Comparison of ENCODE assay signal across 8 mouse cellular contexts in genomic region chr11:97697891-97698529, GRCm38 (mm10). TPM values are rescaled to one million over a fixed set of nuclear protein-coding genes. Genes with fewer than 3 reads are reported as not detected.
A peak's percentile ranks its signal among the peaks of the same experiment; 100 is the strongest.
DNase-seq lines count a peak whose midpoint lies in the region; ATAC-seq and TF ChIP-seq lines count a peak whose summit lies in the region.

No protein-coding gene starts in this region.

- DNase-seq in heart, adult 9 months (ENCODE audit: low spot score in 2 of 2) = no peak
- peak; percentile 70 for DNase-seq in embryo, embryonic 10 days (ENCODE audit: low spot score)
- no peak for DNase-seq in natural killer cell, adult 2 months (ENCODE audit: low spot score in 2 of 2)
- DNase-seq in spleen, postnatal 10 days (ENCODE audit: low spot score in 2 of 2) = no peak
- no peak for DNase-seq in frontal cortex, postnatal 14 days (ENCODE audit: low spot score in 2 of 2)

- peak overlapping the region; percentile 75 for H3K4me3 ChIP-seq in heart, embryonic 12.5 days
- H3K4me3 ChIP-seq in hindbrain, embryonic 16.5 days (ENCODE audit: low read length) = peak overlapping the region; percentile 86
- peak overlapping the region; percentile 89 for H3K4me3 ChIP-seq in myocyte

- ATAC-seq in heart, embryonic 12.5 days (ENCODE audit: insufficient number of reproducible peaks, low FRiP score) = no peak
- ATAC-seq in hindbrain, embryonic 16.5 days = no peak

- H3K9ac ChIP-seq in heart, embryonic 12.5 days = peak overlapping the region; percentile 85
- H3K9ac ChIP-seq in hindbrain, embryonic 16.5 days (ENCODE audit: low read depth, low read length) = peak overlapping the region; percentile 92

- H3K4me1 ChIP-seq in heart, embryonic 12.5 days (replicated peaks) = peaks cover 62% of the 10 kb centered on the region
- H3K4me1 ChIP-seq in hindbrain, embryonic 16.5 days (ENCODE audit: control insufficient read depth, insufficient read depth, low read depth, low read length) = peaks cover 56% of the 10 kb centered on the region

- no peak overlapping the region for H3ac ChIP-seq in myocyte (ENCODE audit: control insufficient read depth, insufficient read length)

- H3K27ac ChIP-seq in heart, embryonic 12.5 days (ENCODE audit: poor library complexity, severe bottlenecking) = peak overlapping the region; percentile 99
- peak overlapping the region; percentile 97 for H3K27ac ChIP-seq in hindbrain, embryonic 16.5 days (ENCODE audit: low read depth, low read length)

- H3K4me2 ChIP-seq in heart, embryonic 12.5 days = peak overlapping the region; percentile 92
- H3K4me2 ChIP-seq in hindbrain, embryonic 16.5 days (ENCODE audit: low read length) = peak overlapping the region; percentile 89
- peak overlapping the region; percentile 87 for H3K4me2 ChIP-seq in myocyte (ENCODE audit: low read depth)

- H3K36me3 ChIP-seq in heart, embryonic 12.5 days = peaks cover 5% of the 10 kb centered on the region
- no peaks in the 10 kb centered on the region for H3K36me3 ChIP-seq in hindbrain, embryonic 16.5 days (ENCODE audit: control insufficient read depth, insufficient read depth, low read length)
- H3K36me3 ChIP-seq in myocyte (ENCODE audit: control insufficient read depth, insufficient read depth) = no peaks in the 10 kb centered on the region

- 2% methylated on average over 14 of the region's 14 CpGs for WGBS in heart, embryonic 12.5 days
- 1% methylated on average over 14 of the region's 14 CpGs for WGBS in hindbrain, embryonic 16.5 days

- TF ChIP-seq POLR2A in myocyte (IDR thresholded peaks at IDR 0.05; ENCODE audit: insufficient read length, low read depth) = no peak

- no peaks in the 10 kb centered on the region for H3K27me3 ChIP-seq in heart, embryonic 12.5 days (replicated peaks)
- no peaks in the 10 kb centered on the region for H3K27me3 ChIP-seq in hindbrain, embryonic 16.5 days (replicated peaks; ENCODE audit: control insufficient read depth, insufficient read depth, low read length)
- no peaks in the 10 kb centered on the region for H3K27me3 ChIP-seq in myocyte (ENCODE audit: control insufficient read depth, insufficient read depth, insufficient read length)

- H3K9me3 ChIP-seq in heart, embryonic 12.5 days (replicated peaks) = no peaks in the 10 kb centered on the region
- H3K9me3 ChIP-seq in hindbrain, embryonic 16.5 days (ENCODE audit: control insufficient read depth, low read length) = no peaks in the 10 kb centered on the region

- peaks cover 45% of the 10 kb centered on the region for H3K79me2 ChIP-seq in myocyte (ENCODE audit: control insufficient read depth, insufficient read depth)

TF ChIP-seq in myocyte, 11 proteins besides CTCF, POLR2A, EP300 and RAD21:
- TF ChIP-seq CEBPB (IDR thresholded peaks at IDR 0.05; ENCODE audit: insufficient read depth, poor library complexity, severe bottlenecking) (no peak), MAX (IDR thresholded peaks at IDR 0.05; ENCODE audit: low read depth) (no peak), E2F4 (IDR thresholded peaks at IDR 0.05; ENCODE audit: insufficient read depth) (no peak), TCF12 (IDR thresholded peaks at IDR 0.05; ENCODE audit: insufficient read depth, poor library complexity, severe bottlenecking) (no peak)

RNA-seq across cellular contexts. Expression of gene Pcgf2, which starts 2.3 kb away (rescaled TPM):
- polyA plus RNA-seq in heart, embryonic 12.5 days (2016; fragmentation: Nextera tagmentation; extraction: Ambion mirVana) = 11.0 and 12.3 TPM in 2 replicates
- 15.4 and 19.2 TPM in 2 replicates for polyA plus RNA-seq in hindbrain, embryonic 16.5 days (2015; fragmentation: Nextera tagmentation; extraction: Ambion mirVana)
- 24.3 TPM for polyA plus RNA-seq in myocyte (2012; fragmentation: generic; extraction: Trizol)

RNA-seq across cellular contexts. Expression of gene Psmb3, which starts 5.2 kb away (rescaled TPM):
- polyA plus RNA-seq in heart, embryonic 12.5 days (2016; fragmentation: Nextera tagmentation; extraction: Ambion mirVana) = 342 and 374 TPM in 2 replicates
- 422 and 438 TPM in 2 replicates for polyA plus RNA-seq in hindbrain, embryonic 16.5 days (2015; fragmentation: Nextera tagmentation; extraction: Ambion mirVana)
- polyA plus RNA-seq in myocyte (2012; fragmentation: generic; extraction: Trizol) = 694 TPM

RNA-seq across cellular contexts. Expression of gene Cisd3, which starts 12.4 kb away (rescaled TPM):
- polyA plus RNA-seq in heart, embryonic 12.5 days (2016; fragmentation: Nextera tagmentation; extraction: Ambion mirVana) = 40.5 and 44.8 TPM in 2 replicates
- polyA plus RNA-seq in hindbrain, embryonic 16.5 days (2015; fragmentation: Nextera tagmentation; extraction: Ambion mirVana) = 37.2 and 42.4 TPM in 2 replicates
- 112 TPM for polyA plus RNA-seq in myocyte (2012; fragmentation: generic; extraction: Trizol)

RNA-seq across cellular contexts. Expression of gene Mllt6, which starts 34.8 kb away (rescaled TPM):
- 1.8 and 2.2 TPM in 2 replicates for polyA plus RNA-seq in heart, embryonic 12.5 days (2016; fragmentation: Nextera tagmentation; extraction: Ambion mirVana)
- 3.1 and 3.3 TPM in 2 replicates for polyA plus RNA-seq in hindbrain, embryonic 16.5 days (2015; fragmentation: Nextera tagmentation; extraction: Ambion mirVana)
- polyA plus RNA-seq in myocyte (2012; fragmentation: generic; extraction: Trizol) = 15.5 TPM

RNA-seq across cellular contexts. Expression of gene Pip4k2b, which starts 46.5 kb away (rescaled TPM):
- polyA plus RNA-seq in heart, embryonic 12.5 days (2016; fragmentation: Nextera tagmentation; extraction: Ambion mirVana) = 1.3 and 1.4 TPM in 2 replicates
- polyA plus RNA-seq in hindbrain, embryonic 16.5 days (2015; fragmentation: Nextera tagmentation; extraction: Ambion mirVana) = 3.6 and 4.4 TPM in 2 replicates
- polyA plus RNA-seq in myocyte (2012; fragmentation: generic; extraction: Trizol) = 30.1 TPM
